Mouse (Mus musculus) ovary, postnatal 10 days (tissue): ENCODE measurements around the gene Abca6.
A peak's percentile ranks its signal among the peaks of the same experiment; 100 is the strongest.

Experiments
- DNase-seq: peaks from one replicate; pipeline ENCODE4 v3.0.0; 2022; ENCODE audit warnings: low spot score

Gene Abca6

DNA sequence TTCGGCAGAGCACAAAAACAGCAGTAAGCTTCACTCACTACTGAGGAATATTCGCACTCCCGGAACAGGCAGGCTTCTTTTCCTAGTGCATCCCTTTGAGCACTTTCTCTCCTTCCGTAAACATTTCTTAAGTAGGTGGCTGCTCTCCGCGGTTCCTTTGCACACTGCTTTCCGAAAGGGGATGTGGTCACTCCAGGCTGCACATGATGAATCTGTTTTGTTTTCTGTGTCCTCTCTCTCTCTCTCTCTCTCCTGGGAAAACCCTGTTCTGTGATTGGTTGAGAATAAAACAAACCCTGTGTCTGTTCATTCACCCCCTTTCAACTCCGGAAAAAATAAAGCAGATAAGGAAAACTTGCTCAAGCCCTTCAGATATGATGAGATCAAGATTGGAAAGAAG lies at the start of gene Abca6:
Gene Abca6 (minus strand): TSS at position 243 of the 400 bp plus-strand sequence.
- no peak for DNase-seq

DNA sequence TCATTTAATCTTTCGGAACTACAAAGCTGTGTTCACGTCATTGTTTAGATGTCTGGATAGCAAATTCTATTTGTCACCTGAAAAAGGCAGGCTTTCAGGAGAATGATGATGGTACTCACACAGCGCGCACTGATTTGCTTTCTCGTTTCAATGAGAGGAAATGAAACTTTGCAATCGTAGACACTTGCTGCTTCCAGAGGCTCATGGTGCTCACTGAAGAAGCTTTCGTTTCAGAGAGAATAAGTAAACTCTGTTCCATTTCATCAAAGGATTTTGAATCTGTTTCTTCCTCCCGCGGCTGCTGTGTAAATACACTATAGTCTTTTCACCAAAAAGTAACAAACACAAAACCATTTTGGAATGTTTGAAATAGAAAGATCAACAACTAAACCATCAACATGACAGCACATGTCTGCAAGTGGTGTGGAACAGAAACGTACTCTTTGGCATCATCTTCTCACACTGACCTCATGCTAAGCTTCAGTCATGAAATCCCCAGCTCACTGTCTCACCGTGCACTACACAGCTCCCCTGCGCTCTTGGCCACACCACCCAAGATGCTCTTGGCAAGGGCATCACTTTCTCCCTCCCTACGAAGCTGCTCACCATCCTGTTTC lies 46.4 kb upstream of the Abca6 start:
- DNase-seq, result no peak

DNA sequence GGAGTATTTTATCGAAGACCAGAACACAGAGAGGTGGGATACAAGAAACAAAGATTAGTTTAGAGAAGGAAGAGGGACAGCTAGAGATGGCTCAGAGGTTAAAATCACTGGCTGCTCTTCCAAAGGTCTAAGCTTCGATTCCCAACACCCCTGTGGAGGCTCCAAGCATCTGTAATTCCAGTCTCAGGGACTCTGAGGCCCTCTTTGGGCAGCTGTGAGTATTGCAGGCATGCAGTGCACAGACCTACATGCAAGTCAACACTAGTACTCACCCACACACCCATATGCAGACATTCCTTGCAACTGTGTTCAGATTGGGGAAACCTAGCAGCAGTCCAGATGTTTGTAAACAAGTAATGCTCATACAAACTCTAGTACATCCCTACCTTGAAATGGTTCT lies 39.0 kb upstream of the Abca6 start:
- no peak for DNase-seq

DNA sequence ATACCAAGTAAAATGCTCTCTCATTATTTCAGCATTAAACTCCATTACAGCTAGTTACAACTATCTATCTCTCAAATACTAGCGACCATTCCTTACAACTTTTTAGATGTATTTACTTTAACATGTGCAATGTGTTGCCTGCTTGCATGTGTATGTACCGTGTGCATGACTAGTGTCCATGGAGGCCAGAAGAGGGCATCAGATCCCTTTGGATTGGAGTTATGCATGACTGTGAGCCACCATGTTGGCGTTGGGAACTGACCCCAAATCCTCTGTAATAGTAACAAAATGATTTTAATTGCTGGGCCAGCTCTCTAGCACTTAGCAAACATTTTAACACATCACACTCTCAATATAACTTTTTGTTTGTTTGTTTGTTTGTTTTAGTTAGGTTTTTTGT lies 36.8 kb upstream of the Abca6 start:
- DNase-seq, result no peak

DNA sequence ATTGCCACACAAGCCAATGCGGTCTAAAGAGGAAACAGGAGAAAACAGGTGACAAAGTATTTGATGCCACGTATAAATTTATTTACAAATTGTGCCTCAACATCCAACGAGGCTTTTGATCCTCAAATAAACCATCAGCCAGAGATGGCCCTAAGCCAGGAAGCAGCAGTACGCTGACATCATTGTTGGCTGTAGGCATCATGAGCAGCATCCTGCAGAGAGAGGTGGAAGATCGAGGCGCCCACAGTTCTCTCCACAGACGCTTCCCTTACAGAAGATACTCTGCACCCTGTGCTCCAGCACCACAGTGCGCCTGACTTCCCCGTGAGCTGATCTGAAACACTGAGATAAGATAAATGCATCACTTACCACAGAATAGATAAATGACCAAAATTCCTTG lies 36.1 kb upstream of the Abca6 start:
- DNase-seq, result no peak

DNA sequence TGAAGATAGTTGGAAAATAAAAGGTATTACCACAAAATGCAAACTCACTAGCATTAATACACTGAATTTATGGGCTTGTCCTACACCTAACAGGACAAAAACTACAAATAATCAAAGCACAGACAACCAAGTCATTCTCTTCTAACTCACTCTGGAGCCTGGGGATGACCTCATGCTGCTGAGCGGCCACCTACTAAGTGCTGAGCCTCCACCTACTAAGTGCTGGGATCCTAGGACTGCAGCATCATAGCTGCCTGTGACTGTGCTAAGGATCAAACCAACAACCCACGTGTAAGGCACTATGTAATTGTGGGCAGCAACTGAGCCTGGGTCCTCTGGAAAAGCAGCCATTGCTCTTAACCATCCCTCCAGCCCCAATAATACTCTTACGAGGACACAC lies 34.8 kb upstream of the Abca6 start:
- DNase-seq, result no peak

DNA sequence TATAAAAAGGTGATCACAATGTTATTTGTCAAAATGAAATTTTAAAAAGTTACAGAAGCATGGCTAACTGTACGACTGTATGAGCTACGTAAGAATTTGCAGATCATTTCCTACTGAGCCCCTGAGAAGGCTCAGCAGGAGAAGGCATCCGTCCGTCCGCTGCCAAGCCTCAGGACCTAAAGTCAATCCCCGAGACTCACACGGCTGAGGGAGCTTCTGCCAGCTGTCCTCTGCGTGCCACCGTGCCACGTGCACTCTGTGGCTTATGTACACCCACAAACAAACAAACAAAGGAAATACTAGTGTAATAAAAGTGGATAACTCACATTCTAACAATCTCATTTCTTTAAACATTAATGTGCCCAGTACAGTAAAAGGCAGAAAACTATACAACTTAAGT lies 33.3 kb upstream of the Abca6 start:
- no peak for DNase-seq

DNA sequence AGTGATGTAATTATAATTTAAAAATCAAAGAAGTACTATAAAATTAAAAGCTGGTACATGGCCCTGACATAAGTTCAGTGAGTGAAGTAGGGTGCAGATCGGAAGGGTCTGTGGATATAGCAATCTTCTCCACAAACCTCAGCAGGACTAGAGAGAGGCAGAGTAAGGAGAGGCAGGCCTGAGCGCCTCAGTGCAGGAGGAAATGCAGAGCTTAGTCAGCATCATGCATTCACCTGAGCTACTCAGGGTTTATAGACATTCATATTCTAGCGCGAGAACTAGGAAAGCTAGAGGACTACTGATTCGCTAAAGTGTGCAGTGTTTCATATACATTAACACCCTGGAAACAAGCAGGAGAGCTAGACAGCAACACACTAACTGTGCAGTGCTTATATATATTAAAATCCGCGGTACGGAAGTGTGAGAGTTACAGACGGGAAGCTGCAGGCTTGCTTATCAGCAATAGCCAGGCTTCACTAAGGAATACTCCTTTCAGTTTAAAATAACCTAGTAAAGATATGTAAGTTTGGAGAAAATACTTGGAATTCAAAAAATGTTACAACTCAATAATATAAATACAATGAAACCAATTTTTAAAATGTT lies 32.7 kb upstream of the Abca6 start:
- no peak for DNase-seq

DNA sequence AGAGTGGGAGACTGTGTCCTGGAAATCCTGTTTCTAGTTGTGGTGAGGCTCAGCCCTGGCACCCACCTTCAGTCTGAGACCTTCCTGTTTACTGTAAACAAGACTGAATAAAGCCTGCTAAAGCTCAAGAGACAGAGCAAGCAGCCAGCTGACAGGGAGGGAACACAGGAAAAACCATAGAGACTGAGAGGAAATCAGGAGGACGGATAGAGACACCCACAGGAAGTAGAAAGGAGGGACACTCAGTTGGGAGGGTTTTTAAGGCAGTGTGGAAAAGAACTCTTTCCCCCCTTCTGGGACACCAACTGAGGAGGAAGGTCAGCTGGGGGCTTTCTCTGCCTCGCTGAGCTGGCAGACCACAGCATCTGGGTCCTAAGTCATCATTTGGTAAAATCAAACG lies 23.2 kb upstream of the Abca6 start:
- no peak for DNase-seq

DNA sequence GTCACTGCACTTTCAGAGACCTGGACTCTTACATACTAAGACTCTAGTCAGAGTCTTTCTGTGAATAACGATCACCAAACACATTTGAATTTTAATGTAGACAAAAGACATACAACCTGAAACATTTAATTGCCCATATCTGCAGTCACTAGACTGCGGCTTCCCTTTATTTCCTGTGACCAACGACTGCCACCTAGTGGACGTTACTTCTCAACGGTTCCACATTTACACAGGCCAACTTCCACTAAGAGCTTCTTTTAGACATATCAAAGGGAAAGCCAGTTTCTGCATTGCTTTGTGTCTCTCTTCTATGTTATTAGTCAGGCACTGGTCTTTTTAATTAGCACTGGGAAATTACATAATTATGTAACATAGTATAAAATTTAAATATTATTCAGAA lies 20.2 kb upstream of the Abca6 start:
- no peak for DNase-seq

DNA sequence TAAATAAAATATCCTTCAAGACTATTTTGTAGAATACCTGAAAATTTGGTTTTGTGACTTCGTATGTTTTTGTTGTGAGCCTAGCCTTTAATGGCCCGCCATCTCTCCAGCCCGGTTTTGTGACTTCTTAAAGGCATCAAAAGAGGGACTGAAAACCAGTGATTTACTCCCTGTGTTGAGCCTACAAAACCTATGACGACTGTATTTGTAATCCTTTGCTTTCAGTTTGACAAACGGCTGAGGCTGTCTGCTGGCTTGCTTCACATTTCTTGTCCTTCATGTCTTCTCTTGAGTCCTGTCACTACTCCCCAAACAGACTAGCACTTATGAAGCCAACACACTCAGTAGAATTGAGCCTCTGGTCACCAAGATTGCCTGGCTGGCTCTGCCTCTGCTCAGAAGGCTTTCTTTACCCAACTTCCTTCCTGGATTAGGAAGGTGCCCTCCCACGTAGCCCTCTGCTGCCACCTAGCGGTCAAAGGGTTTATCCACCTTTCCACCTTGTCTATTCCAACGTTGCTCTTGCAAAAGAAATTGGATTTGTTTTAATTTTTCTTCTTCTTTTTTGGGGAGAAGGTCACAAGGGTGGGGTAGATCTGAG lies 16.8 kb upstream of the Abca6 start:
- DNase-seq, result peak; percentile 91

DNA sequence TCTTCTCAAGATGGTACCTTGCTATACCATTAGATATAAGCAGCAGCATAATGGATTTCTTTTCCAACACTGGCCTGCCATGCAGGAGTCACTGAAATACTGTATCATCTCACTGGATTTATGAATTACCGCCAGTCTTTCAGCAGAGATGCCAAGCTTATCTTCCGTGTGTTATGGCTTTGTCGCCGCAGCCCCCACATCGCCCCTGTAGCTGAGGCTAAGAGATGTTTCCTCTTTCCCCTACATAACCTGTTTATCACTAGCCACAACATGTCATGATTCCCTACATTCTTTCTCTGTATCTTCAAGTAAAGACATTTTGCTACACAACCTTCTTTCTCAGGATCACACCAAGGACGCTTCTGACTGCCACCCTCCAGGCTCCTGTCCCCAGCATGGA lies 15.7 kb upstream of the Abca6 start:
- no peak for DNase-seq

DNA sequence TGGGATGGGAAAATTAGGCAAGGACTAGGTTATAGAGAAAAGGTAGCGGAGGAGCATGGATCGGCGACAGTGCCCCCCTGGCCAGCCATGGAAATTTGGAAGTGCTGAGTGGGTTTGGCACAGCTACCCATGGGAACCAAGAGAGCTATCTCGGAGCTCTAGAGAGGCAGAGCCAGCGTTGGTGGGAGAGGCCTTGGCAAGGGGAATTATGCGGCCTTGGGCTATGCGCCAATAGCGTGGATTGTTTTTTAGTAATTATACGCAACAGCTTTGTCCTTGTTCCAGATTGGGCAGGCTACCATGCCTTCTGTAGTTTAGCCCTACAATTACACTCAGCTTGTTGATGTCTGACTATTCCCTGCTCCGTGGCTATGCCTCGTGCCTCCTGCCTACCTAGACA lies 15.2 kb upstream of the Abca6 start:
- no peak for DNase-seq

DNA sequence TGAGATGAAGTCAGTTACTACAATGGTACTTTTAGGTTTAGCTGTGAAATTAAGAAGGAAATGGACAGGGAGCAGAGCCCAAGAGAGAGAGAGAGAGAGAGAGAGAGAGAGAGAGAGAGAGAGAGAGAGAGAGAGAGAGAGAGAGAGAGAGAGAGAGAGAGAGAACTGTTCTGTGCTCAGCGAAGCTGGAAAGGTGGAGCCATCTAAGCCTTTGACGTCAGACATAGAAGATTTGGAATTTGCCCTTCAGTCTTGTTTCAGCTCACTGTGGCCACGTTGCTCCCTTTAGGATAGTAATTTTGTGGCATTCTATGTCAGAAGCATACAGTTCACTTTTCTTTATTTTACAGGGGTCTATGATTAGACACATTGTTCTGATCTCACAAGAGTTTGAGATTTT lies 10.3 kb upstream of the Abca6 start:
- no peak for DNase-seq

DNA sequence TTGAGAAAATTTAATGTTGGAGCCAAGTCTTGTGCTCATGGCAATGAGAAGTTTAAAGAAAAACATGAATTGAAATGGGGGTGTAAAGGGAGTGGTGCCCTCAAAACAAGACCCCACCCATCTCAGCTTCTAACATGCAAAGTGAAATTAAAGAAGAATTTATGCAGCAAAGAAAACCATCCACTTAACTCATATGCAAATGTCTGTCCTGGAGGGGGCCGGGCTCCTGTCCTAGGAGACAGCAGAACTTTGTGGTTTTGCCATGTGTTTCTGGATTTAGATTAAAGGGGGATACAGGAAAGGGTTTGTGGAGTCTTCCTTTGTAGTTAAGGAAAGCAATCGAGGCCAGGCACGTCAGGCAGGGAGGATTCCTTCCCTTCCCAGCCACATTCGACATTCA lies 6.3 kb upstream of the Abca6 start:
- no peak for DNase-seq

DNA sequence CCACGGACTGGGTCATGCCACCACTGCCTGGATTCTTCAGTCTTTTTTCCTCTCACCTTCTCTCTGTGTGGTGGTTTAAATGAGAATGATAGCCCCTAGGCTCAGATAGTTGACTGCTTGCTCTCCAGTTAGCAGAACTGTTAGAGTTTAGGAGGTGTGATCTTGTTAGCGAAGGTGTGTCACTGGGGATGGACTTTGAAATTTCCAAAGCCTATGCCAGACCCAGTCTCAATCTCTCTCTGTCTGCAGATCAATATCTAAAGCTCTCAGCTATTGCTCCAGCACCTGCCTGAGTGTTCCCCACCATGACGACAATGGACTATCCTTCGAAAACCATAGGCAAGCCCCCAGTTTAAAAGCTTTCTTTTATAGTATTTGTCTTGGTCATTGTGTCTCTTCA lies 5.5 kb upstream of the Abca6 start:
- no peak for DNase-seq

DNA sequence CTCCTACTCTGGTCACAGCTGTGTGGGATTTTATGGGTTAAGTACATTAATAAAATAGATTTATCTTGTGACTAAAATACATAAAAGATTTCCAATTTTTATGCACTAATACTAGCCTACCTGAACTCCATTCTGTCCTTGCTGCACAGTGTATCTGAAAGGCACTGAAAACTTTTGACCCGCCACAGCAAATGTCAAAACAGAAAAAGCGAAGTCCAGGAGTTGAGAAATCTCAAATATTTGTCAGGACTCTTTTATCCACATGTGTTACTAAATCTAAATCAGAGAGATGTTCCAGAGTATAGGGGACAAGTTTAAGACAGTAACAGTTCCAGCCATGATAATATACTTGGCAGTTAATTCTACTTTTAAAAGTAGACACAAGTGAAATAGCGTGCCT lies 680 bp upstream of the Abca6 start:
- DNase-seq, result no peak

DNA sequence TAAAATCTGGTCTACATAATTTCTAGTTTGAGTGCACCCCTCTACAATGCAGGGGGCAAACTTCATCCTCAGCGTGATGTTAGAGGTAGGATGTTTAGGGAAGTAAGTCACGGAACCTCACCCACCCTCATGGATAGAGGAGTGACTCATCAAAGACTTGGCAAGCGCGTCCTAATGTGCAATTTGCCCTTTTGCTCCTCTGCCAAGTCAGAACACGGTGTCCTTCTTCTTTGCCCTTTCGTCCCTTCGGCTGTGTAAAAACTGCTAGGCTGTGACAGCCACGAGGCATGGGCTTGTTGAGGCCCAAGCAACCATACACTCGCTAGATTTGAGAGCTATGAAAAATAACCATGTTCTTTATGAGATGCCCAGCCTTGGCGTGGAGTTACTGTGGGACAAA lies 6.8 kb downstream of the Abca6 start:
- no peak for DNase-seq

DNA sequence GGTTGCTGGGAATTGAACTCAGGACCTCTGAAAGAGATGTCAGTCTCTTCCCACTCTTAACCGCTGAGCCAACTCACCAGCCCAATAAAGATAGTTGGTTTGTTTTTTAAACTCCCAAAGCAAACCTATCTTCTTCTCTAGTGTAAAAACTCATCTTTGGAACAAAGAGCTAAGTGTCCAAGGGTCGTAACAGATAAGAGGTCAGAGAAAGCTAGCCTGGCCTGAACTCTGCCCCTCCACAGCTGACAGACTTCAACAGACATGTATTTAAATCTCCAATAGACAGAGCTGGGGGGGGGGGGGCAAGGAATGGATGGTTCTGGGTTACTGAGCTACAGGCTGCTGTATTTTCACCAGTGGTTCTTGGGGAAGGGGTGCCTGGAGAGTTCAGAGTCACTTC lies 14.1 kb downstream of the Abca6 start:
- no peak for DNase-seq

DNA sequence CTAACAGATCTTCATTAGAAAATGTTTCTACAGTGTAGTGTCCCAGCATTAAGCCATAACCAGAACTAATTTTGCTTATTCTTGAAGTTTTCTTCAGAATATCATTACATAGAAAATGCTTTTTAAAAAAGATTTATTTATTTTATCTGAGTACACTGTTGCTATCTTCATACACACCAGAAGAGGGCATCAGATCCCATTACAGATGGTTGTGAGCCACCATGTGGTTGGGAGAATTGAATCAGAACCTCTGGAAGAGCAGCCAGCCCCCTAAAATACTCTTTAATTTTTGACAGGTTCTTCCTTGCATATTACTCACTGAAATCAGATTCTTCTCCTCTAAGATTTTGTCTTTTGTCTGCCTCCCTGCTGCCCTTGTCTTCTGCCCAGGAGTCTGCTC lies 18.6 kb downstream of the Abca6 start:
- DNase-seq, result no peak

DNA sequence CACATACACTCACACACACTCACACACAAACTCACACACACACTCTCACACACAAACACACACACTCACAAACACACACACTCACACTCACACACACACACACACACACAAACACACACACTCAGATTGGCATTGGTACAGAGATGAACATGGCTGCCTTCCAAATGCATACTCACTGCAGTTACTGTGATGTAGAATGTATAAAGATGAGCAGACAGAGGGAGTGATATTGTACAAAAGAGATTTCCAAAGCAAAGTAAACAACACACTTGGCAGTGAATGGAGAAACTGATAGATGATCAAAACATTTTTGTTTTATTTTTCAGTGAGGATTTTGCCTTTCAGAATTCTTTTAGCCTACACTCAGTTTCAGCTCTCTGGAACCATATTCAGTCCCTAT lies 34.5 kb downstream of the Abca6 start:
- no peak for DNase-seq

DNA sequence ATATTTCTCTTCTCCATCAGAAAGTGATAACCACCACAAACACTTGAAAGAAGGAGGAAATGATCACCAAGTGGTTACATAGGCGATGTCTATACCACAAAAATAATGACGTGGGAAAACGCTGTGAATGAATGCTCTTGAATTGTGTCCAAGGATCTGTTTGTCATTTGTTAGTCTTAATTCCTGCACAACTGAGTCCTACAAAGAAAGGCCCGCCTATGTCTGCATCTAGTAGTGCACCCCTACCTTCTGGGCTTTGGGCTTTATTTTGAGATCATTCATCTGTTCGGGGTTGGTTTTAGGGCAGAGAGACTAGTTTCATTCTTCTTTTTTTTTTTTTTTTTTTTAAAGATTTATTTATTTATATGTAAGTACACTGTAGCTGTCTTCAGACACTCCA lies 47.6 kb downstream of the Abca6 start:
- DNase-seq, result no peak

DNA sequence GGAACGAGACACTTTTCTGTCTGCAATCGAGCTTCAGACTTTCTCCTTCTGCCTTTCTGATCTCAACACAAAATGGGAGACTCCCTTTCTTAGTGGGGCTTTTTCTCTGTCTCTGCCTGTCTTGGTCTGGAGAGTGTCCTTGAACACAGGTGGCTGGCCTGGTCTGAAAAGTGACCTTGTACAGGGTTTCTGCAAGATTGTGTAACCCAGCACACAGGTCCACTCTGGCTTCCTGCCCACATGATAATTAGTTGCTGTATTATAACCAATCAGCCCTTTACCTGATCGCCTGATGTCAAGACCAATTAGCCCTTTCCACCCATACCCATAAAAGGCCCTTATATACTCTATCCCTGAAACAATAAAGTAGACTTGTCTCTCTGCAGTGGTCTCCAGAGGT lies 52.7 kb downstream of the Abca6 start:
- no peak for DNase-seq
